Mouse (Mus musculus) Patski (cell line): ENCODE results near the gene Fnip2. TPM values are rescaled to one million over a fixed set of nuclear protein-coding genes. Genes with fewer than 3 reads are reported as not detected.

ENCODE experiments used
- ATAC-seq: fragments of 100-300 bp; one replicate; pipeline ENCODE4 v1.8.0; 2021
- CTCF ChIA-PET: fragments of 350-600 bp; sonication (Branson Sonifier 250); formaldehyde crosslinking; loops from one replicate; lab custom pipeline; 2022; ENCODE audit warnings: inconsistent platforms; lab: Charles Lee
- POLR2A ChIA-PET: fragments of 350-600 bp; sonication (Branson Sonifier 250); formaldehyde crosslinking; loops from one replicate; lab custom pipeline; 2022; ENCODE audit warnings: antibody characterized with exemption, inconsistent platforms; lab: Charles Lee
- DNase-seq: peaks from one replicate; pipeline ENCODE4 v3.0.0-alpha.2; 2011; ENCODE audit warnings: low read depth, low spot score
- H3K27me3 ChIP-seq: fragments of 371-371 bp; one replicate; pipeline ENCODE4 v1.5.1; 2021
- CTCF ChIP-seq: fragments of 100-300 bp; IDR thresholded peaks from one replicate; pipeline ENCODE4 v1.5.1; 2021
- in situ Hi-C: fragments of 300-500 bp; cut with MboI; formaldehyde crosslinking; loops from 3 replicates; pipeline ENCODE4 v1.11.1; 2018; ENCODE audit warnings: low pct_unique_long_range_greater_than_20kb, mixed read lengths
- polyA plus RNA-seq: library from polyadenylated mRNA; unstranded; gene quantifications from one replicate; pipeline ENCODE4 v1.2.3, GENCODE M21; 2021

Fnip2 gene
- polyA plus RNA-seq, 1 experiment from 2014 or later: 16.9 TPM

GRCm38 (mm10) chr3:79566716-79567691, 592 bp downstream of the Fnip2 start:
- in situ Hi-C loops: no loop called here
- ChIA-PET POLR2A (interaction anchor here (0.5 to 1.8 kb wide), 5 partner anchors 8 to 58 kb away, joined by 4 to 6 read pairs (median 5); no protein-coding TSS in a partner anchor), CTCF (interaction anchor here (1.2 to 1.3 kb wide), 2 partner anchors 29 to 37 kb away, joined by 4 to 6 read pairs; no protein-coding TSS in a partner anchor)
- H3K27me3 ChIP-seq: no peaks in the 10 kb centered on the region
- peak; percentile 52 for ATAC-seq
- no peak for DNase-seq
- no peak for TF ChIP-seq CTCF

- ATAC-seq (no peak), DNase-seq (no peak)
- ChIA-PET CTCF (interaction anchor here (1.2 kb wide), 1 partner anchor 12 kb away, joined by 3 read pairs; no protein-coding TSS in a partner anchor), POLR2A (no interaction called here)
- no peaks in the 10 kb centered on the region for H3K27me3 ChIP-seq
- no peak for TF ChIP-seq CTCF
- in situ Hi-C loops: no loop called here
Observed at GRCm38 (mm10) chr3:79564875-79565606, 2.6 kb downstream of the Fnip2 start.

GRCm38 (mm10) chr3:79563511-79563910, 4.1 kb downstream of the Fnip2 start:
- no peak for ATAC-seq
- ChIA-PET POLR2A (no interaction called here), CTCF (interaction anchor here (1.1 to 2.3 kb wide), 2 partner anchors 11 to 17 kb away, joined by 3 to 8 read pairs; no protein-coding TSS in a partner anchor)
- H3K27me3 ChIP-seq: no peaks in the 10 kb centered on the region
- in situ Hi-C loops: no loop called here
- no peak for DNase-seq
- no peak for TF ChIP-seq CTCF

- CTCF ChIA-PET: interaction anchor here (0.7 to 2.3 kb wide), 3 partner anchors 10 to 25 kb away, joined by 3 to 8 read pairs (median 3); no protein-coding TSS in a partner anchor
- H3K27me3 ChIP-seq: no peaks in the 10 kb centered on the region
- TF ChIP-seq CTCF: no peak
- POLR2A ChIA-PET: no interaction called here
- DNase-seq: no peak
- no peak for ATAC-seq
- in situ Hi-C loops: no loop called here
Observed at GRCm38 (mm10) chr3:79561784-79562715, 5.5 kb downstream of the Fnip2 start.

- ChIA-PET POLR2A (interaction anchor here (0.7 kb wide), 1 partner anchor 67 kb away, joined by 3 read pairs; no protein-coding TSS in a partner anchor), CTCF (interaction anchor here (0.9 to 1.5 kb wide), 4 partner anchors 18 to 276 kb away, joined by 3 to 4 read pairs (median 4); no protein-coding TSS in a partner anchor)
- TF ChIP-seq CTCF: no peak
- DNase-seq: no peak
- in situ Hi-C loops: no loop called here
- no peaks in the 10 kb centered on the region for H3K27me3 ChIP-seq
- ATAC-seq: no peak
Observed at GRCm38 (mm10) chr3:79560555-79560954, 7.0 kb downstream of the Fnip2 start.

- DNase-seq (no peak), ATAC-seq (peak; percentile 54)
- no peaks in the 10 kb centered on the region for H3K27me3 ChIP-seq
- in situ Hi-C loops: no loop called here
- ChIA-PET CTCF (interaction anchor here (0.8 to 1.2 kb wide), 4 partner anchors 27 to 73 kb away, joined by 3 to 5 read pairs (median 3); no protein-coding TSS in a partner anchor), POLR2A (no interaction called here)
- TF ChIP-seq CTCF: no peak
Observed at GRCm38 (mm10) chr3:79559773-79560045, 7.9 kb downstream of the Fnip2 start.

GRCm38 (mm10) chr3:79559021-79559772, 8.4 kb downstream of the Fnip2 start:
- TF ChIP-seq CTCF: no peak
- ChIA-PET POLR2A (interaction anchor here (1.0 kb wide), 1 partner anchor 8 kb away, joined by 6 read pairs; the partner anchor contains the start of gene Fnip2), CTCF (interaction anchor here (0.8 to 1.2 kb wide), 3 partner anchors 27 to 73 kb away, joined by 3 to 5 read pairs (median 3); no protein-coding TSS in a partner anchor)
- H3K27me3 ChIP-seq: no peaks in the 10 kb centered on the region
- DNase-seq (peak; percentile 75), ATAC-seq (peak; percentile 89)
- in situ Hi-C loops: no loop called here

- ChIA-PET CTCF (no interaction called here), POLR2A (no interaction called here)
- no peaks in the 10 kb centered on the region for H3K27me3 ChIP-seq
- DNase-seq: no peak
- TF ChIP-seq CTCF: no peak
- in situ Hi-C loops: no loop called here
- ATAC-seq: no peak
Observed at GRCm38 (mm10) chr3:79555061-79555460, 12.5 kb downstream of the Fnip2 start.

GRCm38 (mm10) chr3:79553779-79554178, 13.8 kb downstream of the Fnip2 start:
- in situ Hi-C loops: no loop called here
- ATAC-seq (no peak), DNase-seq (no peak)
- ChIA-PET POLR2A (no interaction called here), CTCF (interaction anchor here (0.7 to 2.5 kb wide), 3 partner anchors 8 to 174 kb away, joined by 3 to 8 read pairs (median 5); no protein-coding TSS in a partner anchor)
- H3K27me3 ChIP-seq: no peaks in the 10 kb centered on the region
- no peak for TF ChIP-seq CTCF
